ENCODE assay signal across 16 mouse cellular contexts in the genomic region with DNA sequence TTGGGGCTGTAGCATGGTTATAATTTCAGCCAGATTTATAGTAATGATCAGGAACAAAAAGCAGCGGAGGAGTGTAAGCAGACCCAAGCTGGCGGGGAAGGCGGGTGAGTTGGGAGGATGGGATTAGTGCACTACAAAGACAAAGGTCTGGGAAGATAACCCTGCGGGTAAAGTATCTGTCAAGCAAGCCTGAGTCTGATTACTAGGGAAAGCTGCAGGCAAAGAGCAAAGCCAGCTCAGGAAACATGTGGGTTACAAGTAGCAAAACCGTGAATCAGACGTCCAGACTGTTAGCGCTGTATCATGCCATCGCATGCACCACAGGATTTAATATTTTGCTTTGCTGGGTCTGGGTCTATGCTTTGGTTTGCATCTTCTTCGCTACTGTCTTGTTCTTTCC.
"Had no signal": no experiment of that assay in that cellular context is flagged by ENCODE, and none has a peak within 500 bp of the region (broad histone marks: within the 10 kb centered on the region; RNA-seq: fewer than 3 reads in every experiment).

No protein-coding gene starts in this region.

- H3K4me3 ChIP-seq: neural tube, embryonic 13.5 days; neural tube, embryonic 15.5 days; stomach, embryonic 15.5 days had no signal

- H3K4me1 ChIP-seq: neural tube, embryonic 15.5 days; stomach, embryonic 15.5 days had no signal

- DNase-seq: retina, postnatal 1 day; right cerebral cortex, adult 18-20 months; right cerebral cortex, postnatal 14 days; right cerebral cortex, postnatal 25 days; right cerebral cortex, postnatal 4 days; spleen, adult 18-20 months; thymus, adult 18-20 months; thymus, adult 2 months; thymus, postnatal 14 days; thymus, postnatal 25 days; thymus, postnatal 36 days; thymus, postnatal 4 days had no signal

- H3K27ac ChIP-seq: neural tube, embryonic 13.5 days; neural tube, embryonic 15.5 days; stomach, embryonic 15.5 days; stomach, postnatal 0 days had no signal

- H3K9ac ChIP-seq: neural tube, embryonic 13.5 days; neural tube, embryonic 15.5 days; stomach, embryonic 15.5 days had no signal

- H3K36me3 ChIP-seq: neural tube, embryonic 15.5 days; stomach, embryonic 15.5 days had no signal

- H3K9me3 ChIP-seq: neural tube, embryonic 13.5 days; neural tube, embryonic 15.5 days; stomach, embryonic 15.5 days had no signal

- H3K27me3 ChIP-seq: neural tube, embryonic 13.5 days; neural tube, embryonic 15.5 days; stomach, embryonic 15.5 days had no signal
